Mouse (Mus musculus): ENCODE measurements around the gene Atat1. TPM values are rescaled to one million over a fixed set of nuclear protein-coding genes. Genes with fewer than 3 reads are reported as not detected.

The Atat1 gene
- polyA plus RNA-seq (2012; ENCODE audit: low replicate concordance): 27.0 and 29.6 TPM in 2 replicates

GRCm38 (mm10) chr17:35909919-35910369 is at the start of gene Atat1:
TSS of gene Atat1 (minus strand) at chr17:35910075.

GRCm38 (mm10) chr17:35916297-35917142 is 6.6 kb upstream of the Atat1 start, which contains the start of the genes Mrps18b and Ppp1r10:
TSS of gene Mrps18b (minus strand) at chr17:35916389.
TSS of gene Ppp1r10 (plus strand) at chr17:35916434.

GRCm38 (mm10) chr17:35896781-35897643 is 12.9 kb downstream of the Atat1 start, which contains the start of gene 2310061I04Rik:
TSS of gene 2310061I04Rik (minus strand) at chr17:35897431.

GRCm38 (mm10) chr17:35879245-35880057 is 30.4 kb downstream of the Atat1 start, which contains the start of gene Dhx16:
TSS of gene Dhx16 (plus strand) at chr17:35879819.

GRCm38 (mm10) chr17:35865481-35866280 is 44.2 kb downstream of the Atat1 start, which contains the start of gene Ppp1r18:
TSS of gene Ppp1r18 (plus strand) at chr17:35865593.

GRCm38 (mm10) chr17:35861198-35861857 is 48.5 kb downstream of the Atat1 start, which contains the start of gene Nrm:
TSS of gene Nrm (plus strand) at chr17:35861318.

Other genes starting within 250 kb of the Atat1 start
- gene Vars2, start 242.5 kb downstream of the Atat1 start, polyA plus RNA-seq (2012; ENCODE audit: low replicate concordance): 130 and 160 TPM in 2 replicates
- 13.7 and 44.1 TPM in 2 replicates for gene Gtf2h4, start 236.3 kb downstream of the Atat1 start, polyA plus RNA-seq (2012; ENCODE audit: low replicate concordance)
- 8.0 and 11.4 TPM in 2 replicates for gene Ddr1, start 205.5 kb downstream of the Atat1 start, polyA plus RNA-seq (2012; ENCODE audit: low replicate concordance)
- 13.5 and 25.1 TPM in 2 replicates for gene Ier3, start 88.4 kb downstream of the Atat1 start, polyA plus RNA-seq (2012; ENCODE audit: low replicate concordance)
- gene Flot1, start 86.8 kb downstream of the Atat1 start, polyA plus RNA-seq (2012; ENCODE audit: low replicate concordance): 15.9 and 21.2 TPM in 2 replicates
- gene Tubb5, start 71.8 kb downstream of the Atat1 start, polyA plus RNA-seq (2012; ENCODE audit: low replicate concordance): 56.2 and 381 TPM in 2 replicates
- 7.6 and 23.3 TPM in 2 replicates for gene Mdc1, start 68.6 kb downstream of the Atat1 start, polyA plus RNA-seq (2012; ENCODE audit: low replicate concordance)
- gene Nrm, start 48.8 kb downstream of the Atat1 start, polyA plus RNA-seq (2012; ENCODE audit: low replicate concordance): 6.1 and 21.0 TPM in 2 replicates
- gene Ppp1r18, start 44.5 kb downstream of the Atat1 start, polyA plus RNA-seq (2012; ENCODE audit: low replicate concordance): 60.9 and 104 TPM in 2 replicates
- gene Dhx16, start 30.3 kb downstream of the Atat1 start, polyA plus RNA-seq (2012; ENCODE audit: low replicate concordance): 47.3 and 54.9 TPM in 2 replicates
- 442 and 598 TPM in 2 replicates for gene 2310061I04Rik, start 12.6 kb downstream of the Atat1 start, polyA plus RNA-seq (2012; ENCODE audit: low replicate concordance)
- gene Mrps18b, start 6.3 kb upstream of the Atat1 start, polyA plus RNA-seq (2012; ENCODE audit: low replicate concordance): 6.0 and 7.8 TPM in 2 replicates
- 43.9 and 58.4 TPM in 2 replicates for gene Ppp1r10, start 6.4 kb upstream of the Atat1 start, polyA plus RNA-seq (2012; ENCODE audit: low replicate concordance)
- 59.2 and 180 TPM in 2 replicates for gene Abcf1, start 59.7 kb upstream of the Atat1 start, polyA plus RNA-seq (2012; ENCODE audit: low replicate concordance)
- 57.8 and 75.8 TPM in 2 replicates for gene Gnl1, start 69.8 kb upstream of the Atat1 start, polyA plus RNA-seq (2012; ENCODE audit: low replicate concordance)
- 12.4 and 15.2 TPM in 2 replicates for gene Prr3, start 70.2 kb upstream of the Atat1 start, polyA plus RNA-seq (2012; ENCODE audit: low replicate concordance)
- gene H2-T24, start 110.5 kb upstream of the Atat1 start, polyA plus RNA-seq (2012; ENCODE audit: low replicate concordance): 13.9 and 21.8 TPM in 2 replicates
- 71.1 and 96.8 TPM in 2 replicates for gene H2-T23, start 122.8 kb upstream of the Atat1 start, polyA plus RNA-seq (2012; ENCODE audit: low replicate concordance)
- 8.8 and 13.7 TPM in 2 replicates for gene H2-T22, start 132.7 kb upstream of the Atat1 start, polyA plus RNA-seq (2012; ENCODE audit: low replicate concordance)
- gene Gm6034, start 132.9 kb upstream of the Atat1 start, polyA plus RNA-seq (2012; ENCODE audit: low replicate concordance): not detected in 2 replicates
- gene Gm11127, start 148.3 kb upstream of the Atat1 start, polyA plus RNA-seq (2012; ENCODE audit: low replicate concordance): 39.1 and 40.3 TPM in 2 replicates
- gene Gm19684, start 211.6 kb upstream of the Atat1 start, polyA plus RNA-seq (2012; ENCODE audit: low replicate concordance): not detected in 2 replicates
- 0.30 TPM in 1 of 2 replicates, not detected in the other for gene Gm7030, start 219.3 kb upstream of the Atat1 start, polyA plus RNA-seq (2012; ENCODE audit: low replicate concordance)